Mouse (Mus musculus) cortical plate, adult 2 months (tissue): ENCODE measurements at regions not wholly inside any gene's neighbourhood (a gene's known extent, or its start where the extent isn't known, plus 50 kb on each side); places are given as distances from the start of the nearest gene placed in this dataset.

Experiments used
- CTCF ChIP-seq: fragments of 200-500 bp; IDR thresholded peaks from 2 replicates; pipeline ENCODE4 v1.5.1; 2011; ENCODE audit warnings: mild to moderate bottlenecking, control low read depth, low read length; ENCODE audit not compliant: insufficient read depth; ENCODE audit errors: extremely low read depth
- POLR2A ChIP-seq: fragments of 200-500 bp; IDR thresholded peaks from 2 replicates; pipeline ENCODE4 v1.6.1; 2011; ENCODE audit warnings: mild to moderate bottlenecking, low read length, control low read depth; ENCODE audit not compliant: insufficient read depth; ENCODE audit errors: extremely low read depth

DNA sequence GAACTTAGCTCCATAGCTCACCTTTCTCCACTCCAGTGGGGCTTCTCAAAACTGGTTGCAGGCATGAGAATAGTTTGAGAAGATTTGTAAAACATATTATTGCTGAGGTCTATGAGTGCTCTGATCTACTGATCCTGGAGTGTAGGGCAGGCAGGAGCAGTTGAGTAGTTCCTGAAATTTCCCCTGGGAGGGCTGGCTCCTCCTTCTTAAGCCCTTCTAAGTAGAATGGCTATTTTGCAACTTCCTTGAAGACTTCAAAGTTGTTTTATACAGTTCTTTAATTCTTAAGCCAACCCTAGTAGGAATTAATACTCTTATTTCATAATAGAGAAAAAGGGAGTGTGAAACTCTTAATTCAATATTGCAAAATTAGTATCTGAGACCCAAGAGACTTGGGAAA lies 133.3 kb downstream of the Ptger3 start:
- no peak for TF ChIP-seq CTCF
- no peak for TF ChIP-seq POLR2A
